In genomic region chr9:119938496-119938895, GRCm38 (mm10) we compare ENCODE assay signal across 19 mouse cellular contexts. TPM values are rescaled to one million over a fixed set of nuclear protein-coding genes. Genes with fewer than 3 reads are reported as not detected.
DNase-seq lines count a peak whose midpoint lies in the region; ATAC-seq and TF ChIP-seq lines count a peak whose summit lies in the region.
"Had no signal": no experiment of that assay in that cellular context is flagged by ENCODE, and none has a peak within 500 bp of the region (broad histone marks: within the 10 kb centered on the region; RNA-seq: fewer than 3 reads in every experiment).

No protein-coding gene starts in this region.

- peak; percentile 50 for ATAC-seq in common myeloid progenitor, adult 5-6 weeks (replicated peaks; ENCODE audit: low read depth, poor library complexity, severe bottlenecking)
- peak; percentile 26; the same call in 1 of the 2 replicates for ATAC-seq in megakaryocyte progenitor cell, adult 5-6 weeks (replicated peaks; ENCODE audit: poor library complexity)

- peak; percentile 26 for DNase-seq in thymus, postnatal 0 days (ENCODE audit: low spot score)
- DNase-seq in thymus, postnatal 14 days = no peak
- no peak for DNase-seq in urinary bladder, postnatal 25 days (ENCODE audit: low spot score)
- no peak for DNase-seq in gastrocnemius, adult 2 months
- no peak for DNase-seq in gastrocnemius, postnatal 25 days
- DNase-seq: cerebellum, adult 2 months; cerebellum, postnatal 36 days; gastrocnemius, postnatal 36 days; kidney, adult 2 months; right cerebral cortex, postnatal 14 days; thymus, postnatal 25 days had no signal

- H3K27ac ChIP-seq in gastrocnemius, adult 2 months = no peak overlapping the region
- H3K27ac ChIP-seq: limb, embryonic 13.5 days; liver, embryonic 14.5 days; lung, embryonic 15.5 days; midbrain, embryonic 13.5 days; neural tube, embryonic 15.5 days; stomach, embryonic 15.5 days had no signal

- intact Hi-C loops in gastrocnemius, adult 2 months (cut with DNase I) = loop anchor here (10.0 kb wide), 1 partner anchor 136 kb away; no protein-coding TSS in a partner anchor

- no peak overlapping the region for H3K4me3 ChIP-seq in gastrocnemius, adult 2 months

- no peak for TF ChIP-seq CTCF in gastrocnemius, adult 2 months (IDR thresholded peaks at IDR 0.05)

RNA-seq across cellular contexts. Expression of gene Ttc21a, which starts 1.1 kb away (rescaled TPM):
- 0.05 TPM in 2 replicates for polyA plus RNA-seq in thymus, postnatal 0 days (2015; fragmentation: Nextera tagmentation; extraction: Ambion mirVana)
- 0.15 and 0.46 TPM in 2 replicates for total RNA-seq in common myeloid progenitor, adult 5-6 weeks (2017)
- 2.3 and 2.4 TPM in 2 replicates for total RNA-seq in megakaryocyte progenitor cell, adult 5-6 weeks (2015)
- 3.4 and 5.7 TPM in 2 replicates for total RNA-seq in megakaryocyte progenitor cell, adult 5-6 weeks (2017)
- total RNA-seq in gastrocnemius, adult 2 months (2021) = not detected
- total RNA-seq in gastrocnemius, postnatal 25 days (2021) = not detected
- total RNA-seq: gastrocnemius, postnatal 36 days had no signal

RNA-seq across cellular contexts. Expression of gene Gorasp1, which starts 1.1 kb away (rescaled TPM):
- polyA plus RNA-seq in thymus, postnatal 0 days (2015; fragmentation: Nextera tagmentation; extraction: Ambion mirVana) = 7.6 and 8.3 TPM in 2 replicates
- 6.3 and 11.6 TPM in 2 replicates for total RNA-seq in common myeloid progenitor, adult 5-6 weeks (2017)
- total RNA-seq in megakaryocyte progenitor cell, adult 5-6 weeks (2015) = 7.9 and 8.7 TPM in 2 replicates
- 5.1 and 7.4 TPM in 2 replicates for total RNA-seq in megakaryocyte progenitor cell, adult 5-6 weeks (2017)
- total RNA-seq in gastrocnemius, adult 2 months (2021) = 10 to 100 TPM; 20.5 to 21.4 TPM
- 10 to 100 TPM; 17.2 to 19.3 TPM for total RNA-seq in gastrocnemius, postnatal 25 days (2021)

RNA-seq across cellular contexts. Expression of gene Wdr48, which starts 43.8 kb away (rescaled TPM):
- 37.8 and 39.0 TPM in 2 replicates for polyA plus RNA-seq in thymus, postnatal 0 days (2015; fragmentation: Nextera tagmentation; extraction: Ambion mirVana)
- 44.2 and 46.8 TPM in 2 replicates for total RNA-seq in common myeloid progenitor, adult 5-6 weeks (2017)
- 57.6 and 75.4 TPM in 2 replicates for total RNA-seq in megakaryocyte progenitor cell, adult 5-6 weeks (2015)
- 49.1 and 58.6 TPM in 2 replicates for total RNA-seq in megakaryocyte progenitor cell, adult 5-6 weeks (2017)
- total RNA-seq in gastrocnemius, adult 2 months (2021) = 10 to 100 TPM; 14.3 to 15.9 TPM
- 10 to 100 TPM; 12.0 to 12.3 TPM for total RNA-seq in gastrocnemius, postnatal 25 days (2021)

RNA-seq across cellular contexts. Expression of gene Csrnp1, which starts 46.0 kb away (rescaled TPM):
- polyA plus RNA-seq in thymus, postnatal 0 days (2015; fragmentation: Nextera tagmentation; extraction: Ambion mirVana) = 41.3 and 43.3 TPM in 2 replicates
- total RNA-seq in common myeloid progenitor, adult 5-6 weeks (2017) = 11.9 and 16.9 TPM in 2 replicates
- total RNA-seq in megakaryocyte progenitor cell, adult 5-6 weeks (2015) = 9.0 and 12.3 TPM in 2 replicates
- total RNA-seq in megakaryocyte progenitor cell, adult 5-6 weeks (2017) = 13.3 and 18.9 TPM in 2 replicates
- 10 to 100 TPM in 1 of 2 experiments, 1 to 10 TPM in 1; 5.9 to 12.0 TPM for total RNA-seq in gastrocnemius, adult 2 months (2021)
- total RNA-seq in gastrocnemius, postnatal 25 days (2021) = 1 to 10 TPM; 2.4 to 3.6 TPM
